Mouse (Mus musculus): ENCODE results near the gene Zfp740.

DNA sequence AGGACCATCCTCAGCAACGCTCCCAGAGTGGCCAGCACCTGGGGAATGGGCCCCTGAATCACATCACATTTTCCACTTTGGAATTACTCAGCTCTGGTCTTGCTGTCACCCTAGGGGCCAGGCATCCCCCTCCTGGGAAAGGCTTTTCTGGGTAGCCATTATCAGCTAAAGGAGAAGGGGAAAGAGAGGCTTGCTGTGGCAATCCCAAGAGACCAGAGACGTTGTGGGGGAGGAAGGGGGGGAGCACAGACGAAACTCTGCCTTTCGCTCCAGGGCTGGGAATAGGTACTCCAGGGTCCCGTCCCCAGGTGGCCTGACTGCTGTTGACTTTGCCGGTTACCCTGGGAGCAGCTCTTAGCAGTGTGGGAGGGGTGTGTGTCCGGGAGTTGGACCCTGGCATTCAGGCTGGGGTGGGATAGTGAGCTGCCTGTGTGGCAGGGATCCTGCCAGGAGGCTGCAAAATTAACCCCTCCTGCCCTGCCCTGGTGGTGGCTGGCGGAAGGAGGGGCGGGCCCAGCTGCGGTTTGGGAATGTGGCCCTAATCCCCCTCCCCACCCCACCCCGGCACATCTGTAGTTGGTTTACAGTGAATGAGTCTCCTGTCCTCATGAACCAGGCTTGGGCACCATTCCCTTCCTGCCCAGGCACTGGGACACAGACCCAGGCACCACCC is 55.7 kb downstream of the Zfp740 start:
- TF ChIP-seq CTCF (IDR thresholded peaks at IDR 0.05; ENCODE audit: low read depth, low read length) (no peak), POLR2A (IDR thresholded peaks at IDR 0.05; ENCODE audit: borderline replicate concordance, low read depth, low read length) (no peak)
